Mouse (Mus musculus) cortical plate, adult 2 months (tissue): ENCODE data around the gene Pcyt2.

Source experiments
- CTCF ChIP-seq: fragments of 200-500 bp; IDR thresholded peaks from 2 replicates; pipeline ENCODE4 v1.5.1; 2011; ENCODE audit warnings: mild to moderate bottlenecking, control low read depth, low read length; ENCODE audit not compliant: insufficient read depth; ENCODE audit errors: extremely low read depth
- POLR2A ChIP-seq: fragments of 200-500 bp; IDR thresholded peaks from 2 replicates; pipeline ENCODE4 v1.6.1; 2011; ENCODE audit warnings: mild to moderate bottlenecking, low read length, control low read depth; ENCODE audit not compliant: insufficient read depth; ENCODE audit errors: extremely low read depth

GRCm38 (mm10) chr11:120648001-120648476, 30.3 kb upstream of the Pcyt2 start, which contains the start of gene Myadml2:
- TF ChIP-seq CTCF (no peak), POLR2A (peak; percentile 53; the same call in 1 of the 2 replicates)
